Mouse (Mus musculus) olfactory bulb, adult 2 months (tissue): ENCODE data around the gene Wdfy2.

ENCODE experiments used
- CTCF ChIP-seq: fragments of 200-500 bp; IDR thresholded peaks from 2 replicates; pipeline ENCODE4 v1.5.1; 2012; ENCODE audit warnings: low read depth, mild to moderate bottlenecking, low read length, moderate library complexity; ENCODE audit not compliant: insufficient read depth
- POLR2A ChIP-seq: fragments of 200-500 bp; IDR thresholded peaks from 2 replicates; pipeline ENCODE4 v1.6.1; 2012; ENCODE audit warnings: mild to moderate bottlenecking, low read depth, low read length, moderate library complexity; ENCODE audit not compliant: insufficient read depth

- TF ChIP-seq POLR2A = no peak
- 0 out of 2 replicates have a peak, but pooled peaks have one; percentile 14 for TF ChIP-seq CTCF
Measured at GRCm38 (mm10) chr14:62879497-62879896, 42.0 kb downstream of the Wdfy2 start.
